Mouse (Mus musculus): ENCODE results near the gene Vps36. TPM values are rescaled to one million over a fixed set of nuclear protein-coding genes. Genes with fewer than 3 reads are reported as not detected.

The Vps36 gene
- polyA plus RNA-seq (2015; fragmentation: Nextera tagmentation; extraction: Ambion mirVana) = 41.6 and 44.2 TPM in 2 replicates

DNA sequence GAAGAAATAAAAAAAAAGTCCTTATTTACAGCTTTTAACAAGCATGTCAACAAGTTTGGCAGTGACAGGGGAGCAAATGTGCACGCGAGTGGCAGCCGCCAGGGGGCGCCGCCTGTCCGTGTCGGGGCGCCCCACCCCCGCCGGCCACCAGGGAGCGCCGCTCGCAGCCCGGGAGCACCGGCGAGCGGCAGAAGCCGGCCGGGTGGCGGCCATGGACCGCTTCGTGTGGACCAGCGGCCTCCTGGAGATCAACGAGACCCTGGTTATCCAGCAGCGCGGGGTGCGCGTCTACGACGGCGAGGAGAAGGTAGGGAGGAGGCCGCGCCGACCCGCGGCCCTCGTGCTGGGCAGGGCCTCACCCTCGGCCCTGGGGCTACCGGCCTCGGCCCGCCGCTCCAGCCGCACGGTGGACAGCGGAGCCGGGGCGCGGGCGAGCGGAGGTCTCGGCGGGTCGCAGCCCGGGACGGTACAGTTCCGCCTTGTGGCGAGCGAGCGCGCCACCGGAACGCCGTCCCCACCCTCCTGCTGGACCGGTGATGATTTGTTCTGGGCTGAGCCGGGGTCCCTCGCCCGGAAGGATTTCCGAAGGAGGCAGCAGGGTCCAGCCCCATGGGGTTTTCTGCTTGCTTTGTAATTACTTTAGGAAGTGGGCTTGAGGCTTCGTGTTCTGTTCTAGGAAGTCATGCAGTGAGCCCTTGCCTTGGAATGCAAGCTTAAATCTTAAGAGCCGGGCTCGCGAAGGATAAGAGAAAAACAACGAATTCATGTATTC is at the start of gene Vps36:
Gene Vps36, plus strand, starts transcription at position 150 of the 772 bp plus-strand sequence.
- Histone ChIP-seq H3K27me3 (ENCODE audit: control insufficient read depth, insufficient read depth, low read depth, low read length) (no peaks in the 10 kb centered on the region), H3K9ac (ENCODE audit: low read depth, low read length) (peak within 1 kb of the TSS; percentile 94), H3K4me2 (ENCODE audit: low read length) (peak within 1 kb of the TSS; percentile 58), H3K4me1 (ENCODE audit: control insufficient read depth, insufficient read depth, low read length) (peaks cover 16% of the 10 kb centered on the region), H3K36me3 (ENCODE audit: control insufficient read depth, insufficient read depth, low read length) (no peaks in the 10 kb centered on the region), H3K9me3 (replicated peaks; ENCODE audit: control insufficient read depth, low read length, poor library complexity, severe bottlenecking) (no peaks in the 10 kb centered on the region), H3K4me3 (ENCODE audit: low read depth, low read length) (peak within 1 kb of the TSS; percentile 90), H3K27ac (ENCODE audit: low read length) (peak within 1 kb of the TSS; percentile 96)
- under 1% methylated on average over 69 of the region's 73 CpGs for whole genome bisulfite sequencing
- ATAC-seq = peak; percentile 97

DNA sequence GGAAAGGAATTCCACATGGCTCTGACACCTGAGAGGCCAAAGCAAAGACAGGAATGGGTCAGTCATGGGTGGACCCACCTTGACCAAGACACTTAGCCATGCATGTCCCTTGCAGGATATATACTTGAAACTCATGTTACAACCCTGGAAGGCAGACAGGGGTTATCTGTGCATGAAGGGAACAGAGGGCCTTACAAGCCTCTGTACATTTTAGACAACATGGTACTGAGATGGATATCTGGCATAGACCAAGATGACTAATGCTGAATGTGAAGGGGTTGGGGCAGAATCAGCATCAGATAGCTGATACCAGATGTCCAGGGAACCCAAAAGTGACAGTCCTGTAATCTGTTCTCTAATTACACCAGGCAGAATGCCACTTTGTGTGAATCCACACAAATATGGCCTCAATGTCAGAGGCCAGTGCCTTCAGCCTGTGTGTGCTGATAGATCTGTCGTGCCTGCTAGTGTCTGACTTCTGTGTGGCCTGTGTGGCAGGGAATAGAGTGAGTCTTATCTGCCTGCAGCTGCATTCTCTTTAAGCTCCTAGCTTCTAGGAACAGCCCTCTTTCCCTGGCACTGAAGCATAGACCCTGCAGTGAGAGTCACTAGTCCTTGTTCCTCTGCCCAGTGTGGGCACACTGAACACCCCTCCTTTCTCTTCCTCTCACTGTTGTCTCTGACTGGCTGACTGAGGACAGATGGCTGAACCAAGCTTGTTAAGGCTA is 48.7 kb upstream of the Vps36 start:
- ATAC-seq = no peak
- Histone ChIP-seq H3K27me3 (ENCODE audit: control insufficient read depth, insufficient read depth, low read depth, low read length) (no peaks in the 10 kb centered on the region), H3K4me2 (ENCODE audit: low read length) (no peak overlapping the region), H3K4me1 (ENCODE audit: control insufficient read depth, insufficient read depth, low read length) (no peaks in the 10 kb centered on the region), H3K27ac (ENCODE audit: low read length) (no peak overlapping the region), H3K9ac (ENCODE audit: low read depth, low read length) (no peak overlapping the region), H3K9me3 (replicated peaks; ENCODE audit: control insufficient read depth, low read length, poor library complexity, severe bottlenecking) (no peaks in the 10 kb centered on the region), H3K36me3 (ENCODE audit: control insufficient read depth, insufficient read depth, low read length) (no peaks in the 10 kb centered on the region), H3K4me3 (ENCODE audit: low read depth, low read length) (no peak overlapping the region)
- 77% methylated on average over 1 of the region's 1 CpGs for WGBS

DNA sequence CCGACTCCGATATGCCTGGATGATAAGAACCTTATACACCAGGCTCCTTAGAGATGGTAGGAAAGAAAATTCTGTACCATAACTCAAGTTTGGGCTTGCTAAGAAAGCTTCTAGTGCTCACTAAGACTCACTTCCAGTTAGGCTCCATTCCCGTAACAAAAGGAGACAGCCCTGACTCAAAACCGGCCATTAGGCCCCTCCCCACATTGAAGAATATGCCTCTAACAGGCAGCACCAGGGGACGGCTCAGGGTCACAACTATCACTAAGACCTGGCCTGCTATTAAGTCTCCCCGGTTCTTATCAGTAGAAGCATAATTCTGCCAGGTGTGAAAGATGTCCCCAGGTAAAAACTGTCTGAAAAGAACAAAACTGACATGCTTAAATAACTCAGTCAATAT is 46.8 kb upstream of the Vps36 start:
- no peaks in the 10 kb centered on the region for H3K27me3 ChIP-seq (ENCODE audit: control insufficient read depth, insufficient read depth, low read depth, low read length)
- H3K9ac ChIP-seq (ENCODE audit: low read depth, low read length) = no peak overlapping the region
- ATAC-seq = no peak
- no peaks in the 10 kb centered on the region for H3K9me3 ChIP-seq (replicated peaks; ENCODE audit: control insufficient read depth, low read length, poor library complexity, severe bottlenecking)
- no peak overlapping the region for H3K27ac ChIP-seq (ENCODE audit: low read length)
- H3K4me1 ChIP-seq (ENCODE audit: control insufficient read depth, insufficient read depth, low read length) = no peaks in the 10 kb centered on the region
- H3K36me3 ChIP-seq (ENCODE audit: control insufficient read depth, insufficient read depth, low read length) = no peaks in the 10 kb centered on the region
- H3K4me3 ChIP-seq (ENCODE audit: low read depth, low read length) = no peak overlapping the region
- H3K4me2 ChIP-seq (ENCODE audit: low read length) = no peak overlapping the region
- 85% methylated on average over 6 of the region's 6 CpGs for WGBS

DNA sequence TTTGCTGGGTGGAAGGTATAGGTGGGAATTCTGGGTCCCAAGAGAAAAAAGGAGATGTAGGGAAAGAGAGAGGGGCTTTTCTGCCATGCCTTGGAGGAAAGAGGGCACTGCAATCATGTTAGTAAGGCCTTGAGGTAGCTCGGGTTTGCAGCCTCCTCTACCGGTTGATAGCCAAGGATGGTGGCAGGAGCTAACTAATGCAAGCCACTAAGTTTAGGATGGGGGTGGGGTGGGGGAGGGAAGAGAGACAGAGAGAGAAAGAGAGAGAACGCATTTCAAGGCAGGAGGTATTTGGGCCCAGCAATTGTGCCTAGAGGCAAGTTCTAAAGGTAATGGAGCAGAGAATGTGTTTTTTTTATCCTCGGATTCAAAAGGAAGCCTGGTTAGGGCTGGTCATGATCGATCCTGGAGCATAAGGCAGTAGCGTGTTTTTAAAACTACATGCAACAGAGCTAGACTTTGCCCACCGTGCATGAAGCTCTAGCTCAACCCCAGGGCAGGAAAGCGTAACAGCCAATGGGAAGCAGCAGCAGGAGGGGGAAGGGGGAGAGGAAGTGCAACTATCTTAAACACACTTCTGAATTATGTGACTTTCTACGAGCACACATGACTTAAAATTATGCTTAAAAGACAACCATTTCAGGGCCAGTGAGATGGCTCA is 44.8 kb upstream of the Vps36 start:
- no peak overlapping the region for H3K4me2 ChIP-seq (ENCODE audit: low read length)
- H3K9me3 ChIP-seq (replicated peaks; ENCODE audit: control insufficient read depth, low read length, poor library complexity, severe bottlenecking) = no peaks in the 10 kb centered on the region
- no peak overlapping the region for H3K4me3 ChIP-seq (ENCODE audit: low read depth, low read length)
- no peaks in the 10 kb centered on the region for H3K36me3 ChIP-seq (ENCODE audit: control insufficient read depth, insufficient read depth, low read length)
- no peak for ATAC-seq
- H3K27me3 ChIP-seq (ENCODE audit: control insufficient read depth, insufficient read depth, low read depth, low read length) = no peaks in the 10 kb centered on the region
- H3K9ac ChIP-seq (ENCODE audit: low read depth, low read length) = no peak overlapping the region
- 85% methylated on average over 9 of the region's 9 CpGs for WGBS
- H3K27ac ChIP-seq (ENCODE audit: low read length) = no peak overlapping the region
- no peaks in the 10 kb centered on the region for H3K4me1 ChIP-seq (ENCODE audit: control insufficient read depth, insufficient read depth, low read length)

DNA sequence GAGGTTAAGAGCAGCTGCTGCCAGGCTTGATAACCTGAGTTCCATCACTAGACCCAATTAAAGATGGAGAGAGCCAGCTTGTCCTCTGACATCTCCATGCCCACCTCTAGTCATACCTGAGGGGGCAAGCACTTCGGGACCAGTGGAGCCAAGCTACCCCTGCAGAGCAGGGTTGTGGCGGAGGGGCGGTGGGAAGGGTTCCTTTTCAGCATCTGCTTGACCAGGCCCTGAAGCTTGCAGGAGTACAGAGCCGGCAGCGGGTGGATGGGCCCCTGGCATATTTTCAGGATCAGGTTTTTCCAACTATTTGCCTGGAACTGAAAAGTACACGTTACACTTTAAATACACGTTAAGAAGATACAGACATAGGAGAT is 44.3 kb upstream of the Vps36 start:
- H3K9me3 ChIP-seq (replicated peaks; ENCODE audit: control insufficient read depth, low read length, poor library complexity, severe bottlenecking) = no peaks in the 10 kb centered on the region
- no peak overlapping the region for H3K27ac ChIP-seq (ENCODE audit: low read length)
- 90% methylated on average over 7 of the region's 7 CpGs for WGBS
- no peak for ATAC-seq
- no peak overlapping the region for H3K4me2 ChIP-seq (ENCODE audit: low read length)
- no peaks in the 10 kb centered on the region for H3K4me1 ChIP-seq (ENCODE audit: control insufficient read depth, insufficient read depth, low read length)
- no peak overlapping the region for H3K4me3 ChIP-seq (ENCODE audit: low read depth, low read length)
- no peaks in the 10 kb centered on the region for H3K27me3 ChIP-seq (ENCODE audit: control insufficient read depth, insufficient read depth, low read depth, low read length)
- no peaks in the 10 kb centered on the region for H3K36me3 ChIP-seq (ENCODE audit: control insufficient read depth, insufficient read depth, low read length)
- no peak overlapping the region for H3K9ac ChIP-seq (ENCODE audit: low read depth, low read length)

DNA sequence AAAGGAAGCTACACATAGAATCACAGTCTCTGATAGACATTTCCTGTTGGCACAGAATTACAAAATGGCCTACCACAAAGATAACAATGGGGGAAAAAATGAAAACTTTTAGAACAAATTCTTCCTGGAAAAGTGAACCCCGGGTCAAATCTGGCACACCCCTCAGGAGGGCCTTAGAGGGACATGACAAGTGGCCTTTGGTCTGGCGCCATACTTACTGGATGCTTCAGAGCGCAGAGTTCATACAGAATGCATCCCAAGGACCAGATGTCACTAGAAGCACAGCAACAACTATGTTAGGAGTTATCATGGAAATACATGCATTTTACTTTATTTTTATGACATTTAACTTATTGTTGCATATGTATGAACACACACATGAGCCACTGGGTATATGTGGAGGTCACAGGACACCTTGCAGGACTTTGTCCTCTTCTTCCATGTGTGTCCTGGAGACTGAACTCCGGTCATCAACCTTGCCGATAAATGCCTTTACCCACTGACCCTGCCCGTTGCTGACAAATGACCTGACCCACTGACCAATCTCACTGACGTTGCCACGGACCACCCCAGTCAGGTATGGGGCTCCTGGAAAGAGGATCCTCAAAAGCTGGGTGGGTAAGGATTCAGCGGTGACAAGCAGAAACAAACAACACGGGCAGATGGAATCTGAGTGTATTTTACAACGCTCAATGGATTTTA is 42.8 kb upstream of the Vps36 start:
- H3K9me3 ChIP-seq (replicated peaks; ENCODE audit: control insufficient read depth, low read length, poor library complexity, severe bottlenecking) = no peaks in the 10 kb centered on the region
- H3K27ac ChIP-seq (ENCODE audit: low read length) = no peak overlapping the region
- no peak overlapping the region for H3K4me2 ChIP-seq (ENCODE audit: low read length)
- ATAC-seq = no peak
- H3K9ac ChIP-seq (ENCODE audit: low read depth, low read length) = no peak overlapping the region
- H3K4me1 ChIP-seq (ENCODE audit: control insufficient read depth, insufficient read depth, low read length) = no peaks in the 10 kb centered on the region
- no peaks in the 10 kb centered on the region for H3K27me3 ChIP-seq (ENCODE audit: control insufficient read depth, insufficient read depth, low read depth, low read length)
- WGBS = 94% methylated on average over 11 of the region's 11 CpGs
- no peak overlapping the region for H3K4me3 ChIP-seq (ENCODE audit: low read depth, low read length)
- no peaks in the 10 kb centered on the region for H3K36me3 ChIP-seq (ENCODE audit: control insufficient read depth, insufficient read depth, low read length)

DNA sequence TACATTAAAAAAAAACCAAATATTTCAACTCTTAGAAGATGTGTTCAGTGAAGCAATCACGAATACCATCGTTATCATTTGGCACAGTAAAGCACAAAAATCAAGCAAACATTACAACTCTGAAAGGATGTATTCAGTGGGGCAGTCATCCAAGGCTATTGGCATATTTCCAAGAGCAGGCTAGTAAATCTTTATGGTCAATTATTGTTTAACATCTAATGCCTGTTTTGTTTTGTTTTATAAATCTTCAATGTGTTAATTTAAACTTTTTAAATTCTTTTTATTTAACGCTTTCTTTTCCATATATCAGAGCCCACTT is 42.3 kb upstream of the Vps36 start:
- H3K4me2 ChIP-seq (ENCODE audit: low read length) = no peak overlapping the region
- 88% methylated on average over 3 of the region's 3 CpGs for WGBS

DNA sequence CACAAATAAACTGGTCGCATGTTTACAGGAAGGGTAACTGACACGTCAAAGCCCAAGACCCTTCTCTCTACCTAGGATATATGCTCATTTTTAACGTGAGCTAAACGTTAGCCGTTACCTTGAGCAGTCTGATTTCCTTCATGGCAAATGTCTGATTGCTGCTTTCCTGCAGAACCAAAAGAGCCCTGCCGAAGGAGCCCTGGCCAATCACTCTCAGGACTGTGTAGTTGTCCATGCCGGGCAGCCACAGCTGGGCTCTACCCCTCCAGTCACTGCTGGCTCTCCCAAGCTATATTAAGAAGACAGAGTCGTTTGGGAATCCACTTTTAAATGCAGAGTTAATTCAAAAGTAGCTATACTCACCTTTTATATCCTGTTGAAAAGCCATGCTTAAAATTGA is 30.4 kb upstream of the Vps36 start:
- 91% methylated on average over 8 of the region's 8 CpGs for WGBS
- Histone ChIP-seq H3K27me3 (ENCODE audit: control insufficient read depth, insufficient read depth, low read depth, low read length) (no peaks in the 10 kb centered on the region), H3K27ac (ENCODE audit: low read length) (no peak overlapping the region), H3K4me2 (ENCODE audit: low read length) (no peak overlapping the region), H3K36me3 (ENCODE audit: control insufficient read depth, insufficient read depth, low read length) (no peaks in the 10 kb centered on the region; the same call in 1 of the 2 replicates), H3K9ac (ENCODE audit: low read depth, low read length) (no peak overlapping the region), H3K4me1 (ENCODE audit: control insufficient read depth, insufficient read depth, low read length) (peaks cover 10% of the 10 kb centered on the region), H3K9me3 (replicated peaks; ENCODE audit: control insufficient read depth, low read length, poor library complexity, severe bottlenecking) (no peaks in the 10 kb centered on the region), H3K4me3 (ENCODE audit: low read depth, low read length) (no peak overlapping the region)
- ATAC-seq = no peak

More for the DNA sequence above, 42.3 kb upstream of the Vps36 start:
- Histone ChIP-seq H3K27ac (ENCODE audit: low read length) (no peak overlapping the region), H3K27me3 (ENCODE audit: control insufficient read depth, insufficient read depth, low read depth, low read length) (no peaks in the 10 kb centered on the region), H3K9ac (ENCODE audit: low read depth, low read length) (no peak overlapping the region), H3K4me3 (ENCODE audit: low read depth, low read length) (no peak overlapping the region), H3K36me3 (ENCODE audit: control insufficient read depth, insufficient read depth, low read length) (no peaks in the 10 kb centered on the region), H3K4me1 (ENCODE audit: control insufficient read depth, insufficient read depth, low read length) (no peaks in the 10 kb centered on the region), H3K9me3 (replicated peaks; ENCODE audit: control insufficient read depth, low read length, poor library complexity, severe bottlenecking) (no peaks in the 10 kb centered on the region)
- no peak for ATAC-seq
